Mouse (Mus musculus): ENCODE results near the gene Mob3c. TPM values are rescaled to one million over a fixed set of nuclear protein-coding genes. Genes with fewer than 3 reads are reported as not detected.
A peak's percentile ranks its signal among the peaks of the same experiment; 100 is the strongest.

Gene Mob3c
- polyA plus RNA-seq, 1 experiment from 2014 or later, result 3.1 TPM

DNA sequence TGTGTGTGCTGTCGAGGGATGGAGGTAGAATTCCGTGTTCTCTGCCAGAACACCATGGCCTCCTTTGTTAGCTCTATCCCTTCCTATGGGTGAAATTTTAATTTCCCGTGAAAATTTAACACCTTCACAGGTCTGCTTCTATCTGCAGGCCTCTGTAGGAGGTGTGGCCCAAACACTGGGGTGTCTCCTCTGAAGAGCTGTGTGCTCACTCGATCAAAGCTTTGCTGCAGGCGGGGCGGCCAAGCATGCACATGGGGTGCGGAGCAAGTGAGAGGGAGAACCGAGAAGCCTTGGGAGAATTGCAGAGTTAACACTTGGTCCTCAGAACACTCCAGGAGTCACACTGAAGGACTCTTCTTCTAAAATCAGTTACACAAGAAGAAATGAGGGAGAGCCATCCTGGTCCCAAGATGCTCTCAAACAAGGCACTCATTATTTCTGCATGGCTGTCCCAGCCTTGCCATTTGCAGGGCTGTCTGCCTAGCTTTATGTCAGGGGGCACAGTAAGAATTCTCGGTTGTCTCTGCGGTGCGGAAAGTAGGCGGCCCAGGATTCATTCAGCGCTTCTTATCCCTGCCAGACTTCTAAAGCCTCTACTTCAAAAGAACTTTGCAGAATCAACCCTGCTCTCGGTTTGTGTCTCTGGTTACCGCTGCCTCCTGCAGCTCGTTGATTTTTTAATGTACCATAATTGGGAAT, 41.8 kb downstream of the Mob3c start:
- ATAC-seq (replicated peaks; ENCODE audit: low FRiP score), result peak; percentile 67; the same call in 1 of the 2 replicates

DNA sequence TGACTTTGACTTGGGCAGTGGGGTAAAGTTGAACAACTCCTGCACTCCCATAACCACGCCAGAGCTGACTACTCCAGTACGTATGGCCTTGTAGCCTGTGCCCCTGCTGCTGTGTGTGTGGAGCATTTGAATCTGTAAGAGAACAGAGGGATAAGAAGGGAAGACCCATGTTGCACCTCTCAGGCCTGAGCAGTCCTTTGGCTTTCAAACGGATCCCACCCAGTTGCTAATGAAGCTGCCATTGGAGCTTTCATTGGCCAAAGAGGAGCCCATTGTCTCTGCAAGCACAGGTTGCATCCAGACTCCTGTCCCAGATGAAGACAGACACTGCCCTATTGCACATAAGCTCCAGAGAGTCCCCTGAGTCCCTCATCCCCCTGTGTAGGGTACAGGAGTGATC, 45.3 kb downstream of the Mob3c start:
- Histone ChIP-seq H3K36me3 (ENCODE audit: control insufficient read depth, insufficient read depth, low read length) (no peaks in the 10 kb centered on the region), H3K4me2 (ENCODE audit: low read depth, low read length, severe bottlenecking) (no peak overlapping the region), H3K4me3 (ENCODE audit: low read depth, low read length) (no peak overlapping the region), H3K4me1 (replicated peaks; ENCODE audit: control insufficient read depth, insufficient read depth, low read length) (peaks cover 22% of the 10 kb centered on the region), H3K27ac (ENCODE audit: low read depth, low read length) (no peak overlapping the region), H3K27me3 (ENCODE audit: control insufficient read depth, insufficient read depth, low read length) (no peaks in the 10 kb centered on the region), H3K9ac (ENCODE audit: low read length) (no peak overlapping the region), H3K9me3 (ENCODE audit: control insufficient read depth, low read length) (no peaks in the 10 kb centered on the region)
- 69% methylated on average over 3 of the region's 3 CpGs for WGBS
- DNase-seq (ENCODE audit: low spot score) (no peak), ATAC-seq (replicated peaks; ENCODE audit: low FRiP score) (no peak)

More for the DNA sequence above, 41.8 kb downstream of the Mob3c start:
- no peak for DNase-seq (ENCODE audit: low spot score)
- no peaks in the 10 kb centered on the region for H3K9me3 ChIP-seq (ENCODE audit: control insufficient read depth, low read length)
- peak overlapping the region; percentile 35; the same call in 1 of the 2 replicates for H3K9ac ChIP-seq (ENCODE audit: low read length)
- no peaks in the 10 kb centered on the region; the same call in 1 of the 2 replicates for H3K36me3 ChIP-seq (ENCODE audit: control insufficient read depth, insufficient read depth, low read length)
- H3K4me3 ChIP-seq (ENCODE audit: low read depth, low read length), result no peak overlapping the region
- H3K27me3 ChIP-seq (ENCODE audit: control insufficient read depth, insufficient read depth, low read length), result no peaks in the 10 kb centered on the region
- peak overlapping the region; percentile 18; the same call in 1 of the 2 replicates for H3K4me2 ChIP-seq (ENCODE audit: low read depth, low read length, severe bottlenecking)
- peak overlapping the region; percentile 41; the same call in 1 of the 2 replicates for H3K27ac ChIP-seq (ENCODE audit: low read depth, low read length)
- 11% methylated on average over 16 of the region's 16 CpGs for WGBS
- H3K4me1 ChIP-seq (replicated peaks; ENCODE audit: control insufficient read depth, insufficient read depth, low read length), result peaks cover 12% of the 10 kb centered on the region; the same call in 1 of the 2 replicates

DNA sequence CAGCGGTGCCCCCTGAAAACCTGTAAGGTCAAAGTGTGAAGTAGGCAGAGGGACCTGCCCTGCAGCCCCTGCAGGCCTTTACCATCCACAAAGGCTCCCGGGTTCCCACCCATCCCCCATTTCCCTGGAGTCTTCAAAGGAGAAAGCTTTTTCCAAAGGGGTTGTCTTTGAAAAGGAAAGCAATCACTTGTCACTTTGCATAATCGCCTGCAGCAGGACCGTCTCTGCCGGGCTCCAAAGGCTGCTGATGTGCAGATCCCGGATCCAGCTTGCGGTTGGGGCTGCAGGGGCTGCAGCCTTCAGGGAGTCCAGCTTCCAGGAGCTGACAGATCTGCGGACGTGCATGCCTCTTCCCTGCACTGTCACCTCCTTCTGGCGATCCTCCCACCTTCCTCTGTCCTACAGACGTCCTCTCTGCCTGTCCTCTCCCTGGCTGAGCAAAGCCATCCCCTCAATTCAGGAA, 50.4 kb downstream of the Mob3c start:
- Histone ChIP-seq H3K9me3 (ENCODE audit: control insufficient read depth, low read length) (no peaks in the 10 kb centered on the region), H3K4me1 (replicated peaks; ENCODE audit: control insufficient read depth, insufficient read depth, low read length) (peaks cover 22% of the 10 kb centered on the region), H3K36me3 (ENCODE audit: control insufficient read depth, insufficient read depth, low read length) (no peaks in the 10 kb centered on the region), H3K27me3 (ENCODE audit: control insufficient read depth, insufficient read depth, low read length) (no peaks in the 10 kb centered on the region), H3K27ac (ENCODE audit: low read depth, low read length) (peak overlapping the region; percentile 68), H3K9ac (ENCODE audit: low read length) (peak overlapping the region; percentile 49), H3K4me2 (ENCODE audit: low read depth, low read length, severe bottlenecking) (peak overlapping the region; percentile 28; the same call in 1 of the 2 replicates), H3K4me3 (ENCODE audit: low read depth, low read length) (no peak overlapping the region)
- 1% methylated on average over 11 of the region's 11 CpGs for WGBS
- DNase-seq (ENCODE audit: low spot score) (peak; percentile 81), ATAC-seq (replicated peaks; ENCODE audit: low FRiP score) (peak; percentile 69)

DNA sequence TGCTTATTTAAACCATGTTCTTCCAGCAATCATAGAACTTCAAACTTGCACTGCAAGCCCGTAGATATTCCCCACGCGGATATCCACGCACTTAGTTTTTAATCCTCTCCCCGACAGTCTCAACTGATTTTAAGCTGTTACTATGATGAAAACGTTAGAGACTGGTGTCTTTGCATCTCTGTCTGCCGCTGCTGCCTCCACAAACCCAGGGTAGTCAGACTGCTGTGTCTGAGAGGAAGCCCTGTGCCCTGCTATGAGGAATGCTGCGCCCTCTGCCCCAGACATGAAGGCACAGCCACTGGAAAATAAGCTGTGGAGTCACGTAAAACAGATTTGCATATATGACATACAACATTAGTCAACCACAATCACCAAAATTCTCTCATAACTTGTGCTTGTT, 50.9 kb downstream of the Mob3c start:
- H3K9me3 ChIP-seq (ENCODE audit: control insufficient read depth, low read length), result no peaks in the 10 kb centered on the region
- no peak overlapping the region; the same call in 1 of the 2 replicates for H3K9ac ChIP-seq (ENCODE audit: low read length)
- H3K4me2 ChIP-seq (ENCODE audit: low read depth, low read length, severe bottlenecking), result 0 out of 2 replicates have a peak overlapping the region, but pooled peaks have one; percentile 28
- H3K27ac ChIP-seq (ENCODE audit: low read depth, low read length), result no peak overlapping the region
- ATAC-seq (replicated peaks; ENCODE audit: low FRiP score), result no peak
- H3K4me1 ChIP-seq (replicated peaks; ENCODE audit: control insufficient read depth, insufficient read depth, low read length), result peaks cover 22% of the 10 kb centered on the region
- H3K36me3 ChIP-seq (ENCODE audit: control insufficient read depth, insufficient read depth, low read length), result no peaks in the 10 kb centered on the region
- H3K27me3 ChIP-seq (ENCODE audit: control insufficient read depth, insufficient read depth, low read length), result no peaks in the 10 kb centered on the region
- no peak for DNase-seq (ENCODE audit: low spot score)
- H3K4me3 ChIP-seq (ENCODE audit: low read depth, low read length), result no peak overlapping the region
- WGBS, result 32% methylated on average over 9 of the region's 9 CpGs

DNA sequence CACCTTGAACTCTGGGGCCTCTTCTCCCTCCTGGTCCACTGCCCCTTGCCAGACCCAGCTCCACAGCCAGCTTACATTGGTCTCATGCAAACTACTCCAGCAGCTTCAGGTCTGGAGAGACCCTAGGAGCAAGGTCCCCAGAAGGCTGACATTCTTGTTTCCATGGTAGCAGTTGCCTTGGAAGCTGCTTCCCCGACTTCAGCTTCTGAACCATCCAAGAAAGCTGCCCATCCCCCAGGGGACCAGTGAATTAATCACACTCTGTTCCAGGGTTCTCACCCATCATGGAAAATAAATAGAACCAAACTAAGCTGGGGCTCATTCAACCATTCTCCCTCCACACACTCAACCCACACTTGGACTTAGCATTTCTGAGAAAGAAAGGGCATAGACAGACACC, 53.3 kb downstream of the Mob3c start:
- H3K27ac ChIP-seq (ENCODE audit: low read depth, low read length), result 0 out of 2 replicates have a peak overlapping the region, but pooled peaks have one; percentile 1
- no peak overlapping the region for H3K4me2 ChIP-seq (ENCODE audit: low read depth, low read length, severe bottlenecking)
- no peaks in the 10 kb centered on the region for H3K27me3 ChIP-seq (ENCODE audit: control insufficient read depth, insufficient read depth, low read length)
- WGBS, result 0% methylated on average over 1 of the region's 1 CpGs
- no peak overlapping the region for H3K4me3 ChIP-seq (ENCODE audit: low read depth, low read length)
- no peak overlapping the region for H3K9ac ChIP-seq (ENCODE audit: low read length)
- ATAC-seq (replicated peaks; ENCODE audit: low FRiP score) (peak; percentile 47; the same call in 1 of the 2 replicates), DNase-seq (ENCODE audit: low spot score) (peak; percentile 65)
- H3K36me3 ChIP-seq (ENCODE audit: control insufficient read depth, insufficient read depth, low read length), result no peaks in the 10 kb centered on the region
- H3K4me1 ChIP-seq (replicated peaks; ENCODE audit: control insufficient read depth, insufficient read depth, low read length), result peaks cover 22% of the 10 kb centered on the region
- H3K9me3 ChIP-seq (ENCODE audit: control insufficient read depth, low read length), result no peaks in the 10 kb centered on the region

DNA sequence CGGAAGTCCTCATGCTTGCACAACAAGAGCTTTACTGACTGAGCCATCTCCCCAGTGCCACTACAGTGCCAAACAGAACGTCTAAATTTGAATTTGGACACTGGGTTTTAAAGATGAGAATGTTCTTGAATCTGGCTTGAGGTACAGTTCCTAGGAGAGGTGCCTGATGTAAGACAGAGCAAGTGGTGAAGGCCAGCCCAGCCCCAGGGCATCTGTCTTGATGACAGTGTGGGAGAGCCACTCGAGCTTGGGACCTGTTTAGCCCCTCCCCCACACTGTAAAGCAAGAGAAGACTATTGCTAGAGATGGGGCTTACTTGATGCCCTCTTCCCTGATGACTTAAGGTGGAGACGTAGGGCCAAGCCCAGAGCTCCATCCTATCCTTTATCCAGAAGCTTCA, 54.3 kb downstream of the Mob3c start:
- Histone ChIP-seq H3K9me3 (ENCODE audit: control insufficient read depth, low read length) (no peaks in the 10 kb centered on the region), H3K36me3 (ENCODE audit: control insufficient read depth, insufficient read depth, low read length) (no peaks in the 10 kb centered on the region), H3K9ac (ENCODE audit: low read length) (no peak overlapping the region), H3K27ac (ENCODE audit: low read depth, low read length) (no peak overlapping the region), H3K27me3 (ENCODE audit: control insufficient read depth, insufficient read depth, low read length) (no peaks in the 10 kb centered on the region), H3K4me2 (ENCODE audit: low read depth, low read length, severe bottlenecking) (no peak overlapping the region), H3K4me3 (ENCODE audit: low read depth, low read length) (no peak overlapping the region), H3K4me1 (replicated peaks; ENCODE audit: control insufficient read depth, insufficient read depth, low read length) (peaks cover 22% of the 10 kb centered on the region)
- ATAC-seq (replicated peaks; ENCODE audit: low FRiP score), result no peak
- DNase-seq (ENCODE audit: low spot score), result no peak
- WGBS, result 73% methylated on average over 4 of the region's 4 CpGs

DNA sequence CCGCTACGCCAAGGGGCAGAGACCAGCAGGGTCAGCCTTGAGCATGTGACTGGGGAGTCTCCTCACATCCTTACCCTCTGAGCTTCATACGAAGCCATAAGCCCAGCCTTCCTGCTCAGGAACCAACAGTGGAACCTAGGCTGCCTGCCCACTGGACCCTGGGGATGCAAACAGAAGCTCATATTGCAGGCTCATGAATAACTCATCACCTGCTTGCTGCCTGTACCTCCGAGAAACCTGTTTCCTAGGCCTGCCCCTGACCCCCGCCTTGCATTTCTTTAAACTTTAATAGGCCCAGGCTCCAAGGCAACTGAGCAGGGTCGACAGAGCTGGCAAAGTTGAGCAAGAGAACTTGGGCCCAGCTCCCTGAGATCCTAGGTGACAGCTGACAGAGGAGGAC, 56.1 kb downstream of the Mob3c start, which contains the start of gene Kncn:
TSS of gene Kncn (plus strand) at position 379 of the 400 bp plus-strand sequence.
- H3K27ac ChIP-seq (ENCODE audit: low read depth, low read length), result no peak within 1 kb of the TSS
- 80% methylated on average over 6 of the region's 6 CpGs for WGBS
- no peak within 1 kb of the TSS for H3K9ac ChIP-seq (ENCODE audit: low read length)
- no peak within 1 kb of the TSS for H3K4me2 ChIP-seq (ENCODE audit: low read depth, low read length, severe bottlenecking)
- ATAC-seq (replicated peaks; ENCODE audit: low FRiP score) (no peak), DNase-seq (ENCODE audit: low spot score) (no peak)
- H3K36me3 ChIP-seq (ENCODE audit: control insufficient read depth, insufficient read depth, low read length), result no peaks in the 10 kb centered on the region
- no peak within 1 kb of the TSS for H3K4me3 ChIP-seq (ENCODE audit: low read depth, low read length)
- peaks cover 7% of the 10 kb centered on the region for H3K4me1 ChIP-seq (replicated peaks; ENCODE audit: control insufficient read depth, insufficient read depth, low read length)
- no peaks in the 10 kb centered on the region for H3K9me3 ChIP-seq (ENCODE audit: control insufficient read depth, low read length)
- H3K27me3 ChIP-seq (ENCODE audit: control insufficient read depth, insufficient read depth, low read length), result no peaks in the 10 kb centered on the region
